Mouse (Mus musculus) bone marrow, adult 2 months (tissue): Measurements from ENCODE around the gene Pdcd7.

Source experiments
- CTCF ChIP-seq: fragments of 200-500 bp; IDR thresholded peaks from 2 replicates; pipeline ENCODE4 v1.5.1; 2011; ENCODE audit warnings: low read length, control low read depth; ENCODE audit not compliant: control insufficient read depth, insufficient read depth
- POLR2A ChIP-seq: fragments of 200-500 bp; IDR thresholded peaks from 2 replicates; pipeline ENCODE4 v1.6.1; 2011; ENCODE audit warnings: low read depth, mild to moderate bottlenecking, control low read depth, low read length, borderline replicate concordance; ENCODE audit not compliant: control insufficient read depth

DNA sequence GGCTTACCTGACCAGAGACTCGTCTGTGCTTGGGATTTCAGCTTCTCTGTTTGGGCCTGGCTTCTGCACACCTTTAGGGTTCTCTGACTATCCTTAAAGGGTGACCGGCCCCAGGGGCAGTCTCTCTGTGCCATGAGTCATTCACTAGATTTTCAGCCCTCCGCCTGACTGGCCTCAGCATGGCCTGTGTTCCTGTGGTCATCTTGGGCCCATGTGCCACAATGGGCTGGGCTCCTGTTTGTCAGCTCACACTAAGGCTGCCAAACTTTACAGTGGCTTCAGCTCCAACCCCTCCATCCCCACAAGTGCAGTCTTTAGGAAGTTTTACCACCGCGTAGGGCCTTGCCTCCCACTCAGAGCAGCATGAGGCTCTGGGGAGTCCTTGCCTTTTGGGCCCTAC is 7.3 kb downstream of the Pdcd7 start:
- no peak for TF ChIP-seq CTCF
- TF ChIP-seq POLR2A = no peak
